Mouse (Mus musculus) forebrain, embryonic 12.5 days (tissue): ENCODE measurements at regions not wholly inside any gene's neighbourhood (a gene's known extent, or its start where the extent isn't known, plus 50 kb on each side); places are given as distances from the start of the nearest gene placed in this dataset.
A peak's percentile ranks its signal among the peaks of the same experiment; 100 is the strongest.

Experiments used
- ATAC-seq: fragments of 200-750 bp; cut with Nextera tagmentation; 2 replicates; pipeline ENCODE4 v1.8.0; 2017; ENCODE audit warnings: moderate TSS enrichment; ENCODE audit not compliant: low FRiP score
- H3K27ac ChIP-seq: fragments of 300-500 bp; sonication (generic); 2 replicates; pipeline ENCODE4 v1.5.1; 2016; ENCODE audit warnings: mild to moderate bottlenecking
- H3K27me3 ChIP-seq: fragments of 300-500 bp; sonication (generic); 2 replicates; pipeline ENCODE4 v1.6.1; 2016; ENCODE audit warnings: mild to moderate bottlenecking
- H3K36me3 ChIP-seq: fragments of 300-500 bp; sonication (generic); replicated peaks from 2 replicates; pipeline ENCODE4 v1.6.1; 2016; ENCODE audit warnings: mild to moderate bottlenecking
- H3K4me1 ChIP-seq: fragments of 300-500 bp; sonication (generic); 2 replicates; pipeline ENCODE4 v1.6.1; 2016
- H3K4me2 ChIP-seq: fragments of 300-500 bp; sonication (generic); 2 replicates; pipeline ENCODE4 v1.6.1; 2016; ENCODE audit warnings: mild to moderate bottlenecking, moderate library complexity
- H3K4me3 ChIP-seq: fragments of 300-500 bp; sonication (generic); replicated peaks from 2 replicates; pipeline ENCODE4 v1.5.1; 2016; ENCODE audit warnings: mild to moderate bottlenecking
- H3K9ac ChIP-seq: fragments of 300-500 bp; sonication (generic); 2 replicates; pipeline ENCODE4 v1.6.1; 2016; ENCODE audit warnings: mild to moderate bottlenecking
- H3K9me3 ChIP-seq: fragments of 300-500 bp; sonication (generic); 2 replicates; pipeline ENCODE4 v1.6.1; 2016
- WGBS: fragments of 180-500 bp; shearing (Covaris S2); methylation state at CpG from one replicate; pipeline ENCODE4 v1.1.7; 2016; 5-methylcytosine and 5-hydroxymethylcytosine counted together

DNA sequence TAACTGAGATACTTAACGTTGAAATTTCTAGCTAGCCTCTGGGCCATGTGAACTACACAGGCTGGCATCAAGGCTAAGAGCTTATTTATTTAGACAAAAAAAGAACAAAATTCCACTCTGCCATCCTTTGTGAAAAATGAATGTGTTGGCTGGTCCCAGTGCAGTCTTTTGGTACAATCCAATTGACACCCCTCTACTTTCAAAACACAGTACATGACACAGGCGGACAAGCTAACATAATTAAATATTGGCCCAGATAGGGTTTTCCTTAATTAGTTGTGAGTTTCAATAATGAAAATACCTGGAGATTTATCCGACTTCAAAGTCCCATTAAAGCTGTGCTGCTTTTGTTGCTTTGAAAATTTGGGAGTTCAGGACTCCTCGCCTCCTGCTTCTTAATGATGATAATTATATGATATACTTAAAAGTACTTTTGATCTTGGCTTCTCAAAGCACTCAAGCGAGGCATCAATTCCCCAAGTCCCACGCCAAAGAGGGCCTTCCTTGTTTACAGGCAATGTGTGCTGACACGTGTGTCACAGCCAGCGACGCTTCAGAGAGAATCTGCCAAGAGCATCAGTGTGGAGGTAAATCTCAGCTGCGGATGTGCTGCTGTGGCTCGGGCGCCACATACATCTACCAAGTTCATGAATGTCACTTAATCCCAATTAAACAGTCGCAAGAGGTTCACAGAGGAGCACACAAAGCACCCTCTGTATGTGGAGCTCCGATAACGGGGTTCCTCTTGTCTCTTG lies 429.5 kb upstream of the Fam92a start:
- 62% methylated on average over 15 of the region's 15 CpGs for WGBS
- no peak overlapping the region for H3K4me3 ChIP-seq
- ATAC-seq: peak; percentile 64; the same call in 1 of the 2 replicates

DNA sequence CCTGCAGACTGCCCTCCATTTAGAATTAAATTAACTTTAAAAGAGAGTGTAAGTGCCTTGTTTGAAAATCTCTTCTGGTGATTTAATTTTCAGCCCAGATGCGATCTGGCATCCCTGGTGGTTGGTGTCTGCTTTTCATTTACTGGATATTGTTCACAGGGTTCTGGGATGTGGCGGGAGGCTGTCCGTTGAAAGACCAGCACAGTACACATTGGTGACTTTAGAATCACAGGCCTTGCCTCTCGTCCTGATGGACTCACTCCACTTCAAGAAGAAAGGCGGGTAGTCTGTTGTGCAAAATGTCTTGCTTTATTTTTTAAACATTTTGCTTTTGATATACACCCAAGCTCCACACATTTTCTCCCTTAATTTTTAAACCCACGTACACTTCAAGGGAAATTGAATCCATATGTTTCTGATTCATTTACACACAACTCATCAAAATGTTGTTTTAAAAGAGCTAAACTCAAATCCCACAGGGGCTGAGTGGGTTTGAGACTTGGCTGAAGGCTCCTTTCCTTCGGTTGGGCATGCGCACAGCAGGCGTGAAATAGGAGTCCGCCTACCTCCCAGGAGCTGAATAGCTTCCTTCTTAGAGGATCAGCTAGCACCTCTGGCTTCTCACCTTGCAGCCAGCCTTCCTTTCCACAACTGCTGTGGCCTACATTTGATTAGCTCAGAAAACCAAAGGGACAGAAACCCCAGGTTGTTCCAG lies 424.1 kb upstream of the Fam92a start:
- Histone ChIP-seq H3K36me3 (no peaks in the 10 kb centered on the region), H3K27ac (no peak overlapping the region), H3K4me2 (no peak overlapping the region), H3K4me1 (no peaks in the 10 kb centered on the region), H3K9me3 (no peaks in the 10 kb centered on the region), H3K27me3 (0 out of 2 replicates have a peak, but pooled peaks cover 5% of the 10 kb centered on the region), H3K4me3 (no peak overlapping the region), H3K9ac (no peak overlapping the region)
- no peak for ATAC-seq
- WGBS: 69% methylated on average over 10 of the region's 10 CpGs

More for the DNA sequence above, 429.5 kb upstream of the Fam92a start:
- Histone ChIP-seq H3K4me1 (no peaks in the 10 kb centered on the region; the same call in 1 of the 2 replicates), H3K9me3 (no peaks in the 10 kb centered on the region), H3K9ac (no peak overlapping the region), H3K27ac (no peak overlapping the region), H3K4me2 (no peak overlapping the region), H3K27me3 (0 out of 2 replicates have a peak, but pooled peaks cover 5% of the 10 kb centered on the region), H3K36me3 (no peaks in the 10 kb centered on the region)

DNA sequence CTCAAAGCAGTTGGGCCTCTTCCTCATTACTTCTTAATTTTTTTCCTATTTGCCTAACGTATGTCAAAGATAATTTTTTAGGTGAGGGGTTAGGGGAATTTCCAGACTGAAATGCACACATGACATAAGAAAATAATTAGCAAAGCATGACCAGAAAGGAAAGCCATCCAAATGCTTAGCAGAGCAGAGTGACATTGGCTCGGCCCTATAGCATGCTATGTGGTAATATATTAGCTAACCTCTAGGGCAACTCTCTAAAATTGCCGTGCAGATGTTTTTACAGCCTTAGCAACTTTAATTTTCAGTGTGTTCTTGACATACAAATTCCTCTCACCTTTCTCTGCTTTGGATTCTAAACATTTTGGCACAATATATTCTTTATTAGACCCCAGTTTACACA lies 421.2 kb upstream of the Fam92a start:
- no peaks in the 10 kb centered on the region for H3K4me1 ChIP-seq
- H3K4me3 ChIP-seq: no peak overlapping the region
- no peaks in the 10 kb centered on the region for H3K9me3 ChIP-seq
- H3K36me3 ChIP-seq: no peaks in the 10 kb centered on the region
- no peaks in the 10 kb centered on the region for H3K27me3 ChIP-seq
- H3K27ac ChIP-seq: no peak overlapping the region
- no peak for ATAC-seq
- no peak overlapping the region for H3K9ac ChIP-seq
- WGBS: 74% methylated on average over 3 of the region's 3 CpGs
- no peak overlapping the region for H3K4me2 ChIP-seq

DNA sequence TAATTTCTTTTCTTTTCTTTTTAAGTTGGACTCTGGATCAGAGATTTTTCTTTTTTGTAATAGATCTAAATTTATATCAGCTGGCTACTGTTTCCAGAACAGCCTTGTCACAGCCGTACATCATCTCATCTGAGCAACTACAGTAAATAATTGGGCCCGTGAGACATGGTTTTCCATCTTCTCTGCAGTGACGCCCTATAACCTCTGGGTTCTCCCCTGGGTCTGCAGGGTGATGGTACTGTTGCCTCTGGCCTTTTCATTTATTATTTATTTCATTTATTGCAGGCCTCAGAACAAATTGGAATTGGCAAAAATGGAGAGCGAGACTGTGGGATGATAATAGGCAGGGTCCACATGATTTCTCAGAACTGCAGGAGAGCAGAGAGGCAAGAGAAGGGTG lies 406.3 kb upstream of the Fam92a start:
- Histone ChIP-seq H3K27me3 (no peaks in the 10 kb centered on the region), H3K4me3 (no peak overlapping the region), H3K4me1 (no peaks in the 10 kb centered on the region), H3K27ac (no peak overlapping the region), H3K4me2 (no peak overlapping the region), H3K9me3 (no peaks in the 10 kb centered on the region), H3K9ac (no peak overlapping the region), H3K36me3 (no peaks in the 10 kb centered on the region)
- WGBS: 78% methylated on average over 4 of the region's 4 CpGs
- no peak for ATAC-seq

DNA sequence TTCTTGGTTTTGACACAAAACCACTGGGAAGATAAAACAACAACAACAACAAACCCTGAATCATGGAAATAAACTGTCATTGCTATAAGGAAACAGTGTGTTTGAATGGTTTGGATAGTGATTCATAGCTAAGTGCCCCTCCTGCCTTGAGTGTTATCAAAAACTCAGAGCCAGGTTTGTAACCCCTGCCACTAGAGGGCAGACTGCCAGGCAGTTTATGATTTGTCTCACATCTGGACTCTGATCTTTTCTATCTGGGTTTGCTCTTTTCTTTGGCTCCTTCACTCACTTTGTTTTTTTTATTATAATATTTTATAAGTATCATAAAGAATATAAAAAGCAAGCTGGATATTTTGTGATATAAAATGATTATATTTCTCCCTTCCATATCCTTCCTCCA lies 400.1 kb upstream of the Fam92a start:
- ATAC-seq: no peak
- Histone ChIP-seq H3K9ac (no peak overlapping the region), H3K27ac (no peak overlapping the region), H3K4me3 (no peak overlapping the region), H3K27me3 (no peaks in the 10 kb centered on the region), H3K4me2 (no peak overlapping the region), H3K9me3 (no peaks in the 10 kb centered on the region), H3K36me3 (no peaks in the 10 kb centered on the region), H3K4me1 (peaks cover 8% of the 10 kb centered on the region)

DNA sequence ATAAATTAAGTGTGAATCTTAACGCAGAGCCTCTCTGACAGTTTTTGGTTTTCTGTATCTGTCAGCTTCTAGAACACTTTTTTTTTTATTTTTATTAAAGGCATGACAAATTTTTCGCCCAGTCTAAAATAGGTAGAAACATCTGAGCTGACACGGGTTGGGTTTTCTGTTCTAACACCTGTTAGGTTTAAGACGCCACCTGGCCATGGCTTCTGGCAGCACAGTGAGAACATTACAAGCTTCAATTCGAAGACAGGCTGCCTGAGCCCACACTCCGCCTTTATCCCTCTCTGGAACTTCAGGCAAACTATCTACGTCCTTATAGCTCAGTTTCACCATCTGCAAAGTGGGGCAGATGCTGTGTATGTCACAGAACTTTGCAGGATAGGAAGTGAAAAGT lies 398.9 kb upstream of the Fam92a start:
- 0 out of 2 replicates have a peak, but pooled peaks cover 4% of the 10 kb centered on the region for H3K27me3 ChIP-seq
- peaks cover 8% of the 10 kb centered on the region for H3K4me1 ChIP-seq
- 83% methylated on average over 7 of the region's 7 CpGs for WGBS
- H3K27ac ChIP-seq: no peak overlapping the region
- H3K4me3 ChIP-seq: no peak overlapping the region
- H3K4me2 ChIP-seq: no peak overlapping the region
- no peak overlapping the region for H3K9ac ChIP-seq
- H3K36me3 ChIP-seq: no peaks in the 10 kb centered on the region
- ATAC-seq: no peak
- H3K9me3 ChIP-seq: no peaks in the 10 kb centered on the region

DNA sequence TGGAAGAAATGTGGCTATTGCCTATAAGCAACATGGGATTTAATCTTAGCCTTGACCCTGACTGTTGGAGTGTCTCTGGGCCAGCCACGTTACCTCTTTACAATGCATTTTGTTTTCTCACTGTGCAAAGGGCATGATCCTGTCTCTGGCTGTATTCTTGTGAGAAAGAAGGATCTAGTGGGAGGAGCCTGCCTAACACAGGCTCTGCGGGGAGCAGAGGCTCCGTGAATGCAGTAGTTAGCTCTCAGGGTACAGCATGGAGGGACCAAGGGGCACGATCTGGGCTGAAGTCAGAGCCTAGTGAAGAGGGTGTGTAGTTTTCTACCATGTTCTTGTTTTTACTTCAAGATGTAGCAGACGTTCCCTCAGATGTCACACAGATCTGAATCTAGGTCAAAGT lies 395.8 kb upstream of the Fam92a start:
- H3K4me1 ChIP-seq: peaks cover 8% of the 10 kb centered on the region
- no peaks in the 10 kb centered on the region for H3K36me3 ChIP-seq
- H3K27ac ChIP-seq: no peak overlapping the region
- peak overlapping the region; percentile 19; the same call in 1 of the 2 replicates for H3K4me2 ChIP-seq
- no peaks in the 10 kb centered on the region for H3K9me3 ChIP-seq
- 0 out of 2 replicates have a peak, but pooled peaks cover 4% of the 10 kb centered on the region for H3K27me3 ChIP-seq
- 8% methylated on average over 5 of the region's 5 CpGs for WGBS
- ATAC-seq: peak; percentile 51; the same call in 1 of the 2 replicates
- no peak overlapping the region for H3K9ac ChIP-seq
- no peak overlapping the region for H3K4me3 ChIP-seq

DNA sequence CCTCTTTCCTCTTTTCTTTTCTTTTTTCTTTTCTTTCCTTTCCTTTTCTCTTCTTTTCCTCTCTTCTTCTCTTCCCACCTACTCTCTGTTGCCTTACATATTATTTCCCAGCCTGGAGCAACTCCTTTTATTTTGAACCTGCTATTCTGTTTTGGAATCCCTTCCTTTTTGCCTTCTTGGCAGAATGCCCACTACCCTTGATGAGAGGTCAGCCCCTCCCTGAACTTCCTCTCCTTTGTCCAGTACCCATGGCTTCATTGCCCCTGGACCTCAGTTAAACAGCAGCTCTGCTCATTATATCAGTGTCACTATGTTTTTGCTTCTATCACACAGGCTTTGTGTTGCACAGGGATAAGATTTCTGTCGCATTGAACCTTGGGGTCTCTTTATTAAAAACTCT lies 391.2 kb upstream of the Fam92a start:
- WGBS: 48% methylated on average over 1 of the region's 1 CpGs
- H3K4me2 ChIP-seq: no peak overlapping the region
- no peak for ATAC-seq
- 0 out of 2 replicates have a peak, but pooled peaks cover 4% of the 10 kb centered on the region for H3K27me3 ChIP-seq
- H3K27ac ChIP-seq: no peak overlapping the region
- no peaks in the 10 kb centered on the region for H3K9me3 ChIP-seq
- H3K36me3 ChIP-seq: no peaks in the 10 kb centered on the region
- no peak overlapping the region for H3K9ac ChIP-seq
- H3K4me1 ChIP-seq: peaks cover 12% of the 10 kb centered on the region
- no peak overlapping the region for H3K4me3 ChIP-seq

DNA sequence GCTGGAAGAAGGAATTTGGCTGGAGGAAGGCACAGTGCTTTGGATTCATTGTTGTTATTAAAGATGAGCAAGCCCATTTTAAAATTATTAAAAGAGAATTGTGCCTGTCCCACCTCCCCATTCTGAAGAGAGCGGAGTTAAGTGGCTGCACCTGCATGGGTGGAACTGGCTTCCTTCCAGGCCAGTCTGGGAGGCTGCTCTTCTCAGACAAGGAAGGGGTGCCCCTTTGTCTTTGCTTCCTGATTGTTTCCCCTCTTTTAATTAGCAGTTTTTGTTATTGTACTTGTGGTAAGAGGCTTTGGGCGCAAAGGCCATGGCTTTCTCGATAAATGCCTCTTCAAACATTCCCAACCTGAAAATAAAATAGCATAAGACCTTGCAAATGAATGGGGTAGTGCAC lies 388.7 kb upstream of the Fam92a start:
- H3K4me3 ChIP-seq: no peak overlapping the region
- H3K4me1 ChIP-seq: peaks cover 6% of the 10 kb centered on the region; the same call in 1 of the 2 replicates
- no peaks in the 10 kb centered on the region for H3K36me3 ChIP-seq
- WGBS: 29% methylated on average over 3 of the region's 3 CpGs
- H3K27ac ChIP-seq: no peak overlapping the region
- ATAC-seq: no peak
- H3K4me2 ChIP-seq: no peak overlapping the region
- H3K27me3 ChIP-seq: no peaks in the 10 kb centered on the region
- no peaks in the 10 kb centered on the region for H3K9me3 ChIP-seq
- no peak overlapping the region for H3K9ac ChIP-seq

DNA sequence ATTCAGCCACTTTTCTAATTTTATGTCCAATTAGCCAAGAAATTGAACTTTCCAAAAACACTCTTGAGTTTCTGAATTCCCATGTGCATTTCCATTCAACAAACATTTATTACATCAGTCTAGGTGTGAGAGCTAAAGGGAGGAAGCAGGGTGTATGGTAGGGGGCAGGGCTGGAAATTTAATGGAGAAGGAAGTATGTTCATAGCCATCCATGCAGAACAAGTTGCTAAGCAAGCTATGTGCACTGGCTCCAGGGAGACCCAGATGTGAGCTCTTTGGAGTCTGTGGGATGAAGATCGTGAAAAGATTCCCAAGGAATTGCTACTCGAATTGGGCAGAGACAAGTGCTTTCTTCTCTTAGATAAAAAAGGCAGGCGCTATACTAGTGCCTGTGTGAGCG lies 388.2 kb upstream of the Fam92a start:
- Histone ChIP-seq H3K27me3 (no peaks in the 10 kb centered on the region), H3K4me3 (no peak overlapping the region), H3K4me2 (no peak overlapping the region), H3K27ac (no peak overlapping the region), H3K4me1 (peaks cover 6% of the 10 kb centered on the region; the same call in 1 of the 2 replicates), H3K36me3 (no peaks in the 10 kb centered on the region), H3K9me3 (no peaks in the 10 kb centered on the region), H3K9ac (no peak overlapping the region)
- 67% methylated on average over 4 of the region's 4 CpGs for WGBS
- no peak for ATAC-seq

DNA sequence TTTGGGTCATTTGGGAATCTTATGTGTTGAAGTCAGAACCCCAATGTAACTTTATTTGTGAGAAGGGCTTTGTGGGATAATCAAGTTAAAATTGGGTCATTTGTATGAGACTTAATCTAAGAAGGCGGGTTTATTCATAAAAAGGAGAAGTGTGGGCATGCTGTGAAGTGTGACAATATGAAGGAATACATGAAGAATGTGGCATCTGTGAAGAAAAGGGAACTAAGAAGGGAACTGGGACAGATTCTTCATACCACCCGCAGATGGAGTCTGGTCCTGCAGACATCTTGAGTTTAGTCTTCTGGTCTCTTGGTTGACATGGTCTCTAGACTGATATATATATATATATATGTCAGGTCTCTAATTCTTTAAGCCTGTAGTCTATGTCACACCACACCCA lies 385.3 kb upstream of the Fam92a start:
- ATAC-seq: no peak
- Histone ChIP-seq H3K9ac (no peak overlapping the region), H3K27ac (no peak overlapping the region), H3K9me3 (no peaks in the 10 kb centered on the region), H3K27me3 (no peaks in the 10 kb centered on the region), H3K4me1 (peaks cover 6% of the 10 kb centered on the region; the same call in 1 of the 2 replicates), H3K4me2 (no peak overlapping the region), H3K4me3 (no peak overlapping the region), H3K36me3 (no peaks in the 10 kb centered on the region)
- 89% methylated on average over 2 of the region's 2 CpGs for WGBS

DNA sequence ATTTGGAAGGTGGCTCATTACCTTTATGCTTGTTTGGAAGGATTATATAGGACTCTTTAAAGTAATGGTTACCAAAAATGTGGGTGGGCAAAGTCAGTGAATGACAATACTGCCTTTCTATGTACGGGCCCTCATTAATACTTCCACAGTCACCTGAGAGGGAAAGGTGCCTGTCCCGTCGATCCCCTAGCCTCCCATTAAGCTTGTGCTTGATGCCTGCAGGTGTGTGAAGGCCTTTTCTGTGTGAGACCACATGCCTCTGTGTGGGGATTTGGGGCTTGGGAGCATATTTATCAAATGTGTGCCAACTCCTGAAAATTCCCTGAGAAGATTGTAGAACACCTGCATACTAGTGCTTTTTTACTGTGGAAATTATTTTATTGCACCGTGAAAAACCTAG lies 377.4 kb upstream of the Fam92a start:
- Histone ChIP-seq H3K9ac (no peak overlapping the region), H3K4me2 (no peak overlapping the region), H3K4me1 (no peaks in the 10 kb centered on the region), H3K9me3 (no peaks in the 10 kb centered on the region), H3K27ac (no peak overlapping the region), H3K4me3 (no peak overlapping the region), H3K27me3 (no peaks in the 10 kb centered on the region), H3K36me3 (no peaks in the 10 kb centered on the region)
- ATAC-seq: no peak
- 87% methylated on average over 4 of the region's 4 CpGs for WGBS

DNA sequence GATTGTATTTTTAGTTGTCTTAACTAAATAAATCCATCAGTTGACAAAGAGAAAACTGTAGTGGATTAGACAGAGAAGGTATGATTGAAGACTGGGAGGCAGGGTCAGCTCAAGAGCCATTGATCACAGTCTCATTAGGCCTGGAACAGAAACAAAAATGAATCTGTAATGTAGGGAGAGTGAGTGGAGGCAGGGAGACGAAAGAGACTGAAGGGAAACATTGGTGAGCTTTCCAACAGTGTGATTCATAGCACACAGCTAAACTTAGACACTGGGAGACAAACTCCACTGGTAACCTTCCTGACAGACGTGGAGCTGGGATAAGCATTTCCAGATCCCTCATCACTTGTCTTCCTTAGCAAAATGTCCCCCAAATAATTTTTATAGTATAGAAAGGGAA lies 372.1 kb upstream of the Fam92a start:
- no peaks in the 10 kb centered on the region for H3K9me3 ChIP-seq
- no peak overlapping the region for H3K27ac ChIP-seq
- no peak overlapping the region for H3K4me2 ChIP-seq
- WGBS: 64% methylated on average over 2 of the region's 2 CpGs
- H3K4me3 ChIP-seq: no peak overlapping the region
- H3K27me3 ChIP-seq: no peaks in the 10 kb centered on the region
- peaks cover 17% of the 10 kb centered on the region for H3K4me1 ChIP-seq
- no peaks in the 10 kb centered on the region for H3K36me3 ChIP-seq
- H3K9ac ChIP-seq: no peak overlapping the region
- no peak for ATAC-seq
